Mouse (Mus musculus): ENCODE results near the gene Cldn15.
"Not testable (repeated sequence)": the region's sequence is repeated elsewhere in the genome, so short reads cannot be mapped to it uniquely, and the experiment has no call there.

Gene Cldn15

GRCm38 (mm10) chr5:136949551-136950336 is 16.7 kb upstream of the Cldn15 start:
- not testable (repeated sequence) for DNase-seq (ENCODE audit: low spot score)

DNA sequence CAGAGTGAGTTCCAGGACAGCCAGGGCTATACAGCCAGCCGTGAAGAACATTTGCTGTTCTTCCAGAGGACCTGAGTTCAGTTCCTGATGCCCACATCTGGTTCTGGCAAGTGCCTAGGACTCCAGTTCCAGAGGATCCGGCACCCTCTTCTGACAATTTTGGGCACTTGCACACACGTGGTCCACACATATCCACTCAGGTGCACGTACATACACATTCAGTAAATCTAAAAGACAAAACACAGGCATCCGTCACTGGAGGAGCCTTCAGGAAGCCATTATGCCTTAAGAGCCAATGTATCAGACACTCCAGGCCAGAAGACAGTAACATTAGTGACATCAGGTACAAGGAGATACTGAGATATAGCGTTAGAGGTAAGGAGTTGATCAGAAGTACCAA is 15.9 kb upstream of the Cldn15 start:
- DNase-seq (ENCODE audit: low spot score), result no peak

- no peak for DNase-seq (ENCODE audit: low spot score)
Measured at GRCm38 (mm10) chr5:136952153-136952552, 14.3 kb upstream of the Cldn15 start.

DNA sequence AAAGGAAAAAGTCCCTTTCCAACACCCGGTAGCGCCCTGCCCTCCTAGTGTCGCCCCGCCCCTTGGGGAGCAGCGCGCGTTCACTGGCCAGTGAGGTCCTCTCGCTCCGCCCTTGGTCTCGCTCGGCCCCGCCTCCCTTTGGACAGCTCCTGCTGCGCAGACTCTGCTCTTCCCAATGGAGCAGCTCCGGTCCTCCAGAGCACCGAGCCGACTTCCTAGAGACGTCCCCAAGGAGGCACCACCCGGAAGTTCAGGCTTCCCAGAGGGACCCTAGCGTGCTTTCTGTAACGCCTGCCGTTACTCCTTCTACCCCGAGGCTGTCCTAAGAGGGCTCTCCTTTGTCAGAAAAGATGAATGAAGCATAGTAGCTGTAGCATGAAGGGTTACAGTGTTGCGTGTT is 13.4 kb upstream of the Cldn15 start, which contains the start of gene Fis1:
Gene Fis1 (plus strand): TSS at position 261 of the 400 bp plus-strand sequence.
- peak; percentile 80 for DNase-seq (ENCODE audit: low spot score)

- no peak for DNase-seq (ENCODE audit: low spot score)
Measured at GRCm38 (mm10) chr5:136953440-136953951, 12.9 kb upstream of the Cldn15 start.

DNA sequence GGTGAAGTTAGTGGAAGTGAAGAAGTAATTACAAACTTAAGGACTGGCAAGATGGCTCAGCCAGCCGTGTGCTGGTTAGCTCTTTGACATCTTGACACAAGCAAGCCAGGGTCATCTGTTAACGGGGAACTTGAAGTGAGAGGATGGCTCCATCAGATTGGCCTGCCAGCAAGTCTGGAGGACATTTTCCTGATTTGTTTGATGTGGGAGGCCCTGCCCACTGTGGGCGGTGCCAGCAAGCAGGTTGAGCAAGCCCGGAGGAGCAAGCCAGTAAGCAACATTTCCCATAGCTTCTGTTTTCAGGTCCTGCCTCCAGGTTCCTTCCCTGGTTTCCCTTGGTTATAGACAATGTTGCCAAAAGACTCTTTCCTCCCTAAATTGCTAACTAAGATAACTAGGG is 10.8 kb upstream of the Cldn15 start:
- DNase-seq (ENCODE audit: low spot score), result no peak

DNA sequence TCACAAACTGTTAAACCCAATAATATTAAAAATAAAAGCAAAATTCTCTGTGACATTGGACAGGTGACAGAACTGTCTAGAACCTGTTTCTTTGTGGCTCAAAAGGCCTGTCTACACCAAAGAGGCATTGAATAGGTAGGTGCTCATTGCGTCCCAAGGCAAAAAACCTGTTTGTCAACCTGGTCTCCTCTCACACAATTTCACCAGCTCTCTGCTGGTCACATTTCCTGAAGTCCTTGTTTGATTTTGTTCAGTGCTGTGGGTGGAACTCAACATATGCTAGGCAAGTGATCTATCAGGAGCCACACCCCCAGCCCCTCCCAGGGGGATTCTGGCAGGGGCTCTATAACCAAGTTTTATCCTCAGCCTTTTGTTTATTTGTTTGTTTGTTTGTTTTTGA is 9.2 kb upstream of the Cldn15 start:
- DNase-seq (ENCODE audit: low spot score), result no peak

GRCm38 (mm10) chr5:136958991-136959605 is 7.3 kb upstream of the Cldn15 start:
- DNase-seq (ENCODE audit: low spot score), result no peak

- no peak for DNase-seq (ENCODE audit: low spot score)
Measured at GRCm38 (mm10) chr5:136960053-136960452, 6.4 kb upstream of the Cldn15 start.

DNA sequence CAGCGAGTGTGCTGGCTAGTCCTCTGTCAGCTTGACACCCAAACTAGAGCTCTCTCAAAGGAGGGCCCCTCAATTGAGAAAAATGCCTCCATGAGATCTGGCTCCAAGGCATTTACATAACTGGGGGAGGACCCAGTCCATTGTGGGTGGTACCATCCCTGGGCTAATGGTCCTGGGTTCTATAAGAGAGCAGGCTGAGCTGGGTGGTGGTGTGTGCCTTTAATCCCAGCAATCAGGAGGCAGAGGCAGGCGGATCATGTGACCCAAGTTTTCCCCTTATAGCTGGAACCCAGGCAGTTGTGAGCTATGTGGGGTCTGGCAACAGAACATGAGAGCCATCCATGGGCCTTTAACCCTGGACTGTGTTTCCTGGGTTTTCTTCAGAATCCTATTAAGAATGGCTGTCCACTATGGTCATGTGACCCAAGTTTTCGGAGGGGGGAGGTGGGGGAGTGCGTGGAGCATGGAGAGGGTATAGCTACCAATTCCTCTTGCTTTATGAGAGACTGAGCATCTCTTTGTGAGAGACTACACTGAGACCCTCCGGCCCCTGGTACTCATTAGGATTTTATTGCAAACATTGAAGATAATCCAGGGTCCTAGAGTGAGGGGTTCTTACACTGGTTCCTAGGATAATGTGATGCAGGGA is 5.0 kb upstream of the Cldn15 start:
- DNase-seq (ENCODE audit: low spot score), result no peak

GRCm38 (mm10) chr5:136961983-136962461 is 4.4 kb upstream of the Cldn15 start:
- DNase-seq (ENCODE audit: low spot score), result peak; percentile 47

- DNase-seq (ENCODE audit: low spot score), result peak; percentile 33
Measured at GRCm38 (mm10) chr5:136962501-136962900, 3.9 kb upstream of the Cldn15 start.

- DNase-seq (ENCODE audit: low spot score), result no peak
Measured at GRCm38 (mm10) chr5:136962966-136963540, 3.4 kb upstream of the Cldn15 start.

DNA sequence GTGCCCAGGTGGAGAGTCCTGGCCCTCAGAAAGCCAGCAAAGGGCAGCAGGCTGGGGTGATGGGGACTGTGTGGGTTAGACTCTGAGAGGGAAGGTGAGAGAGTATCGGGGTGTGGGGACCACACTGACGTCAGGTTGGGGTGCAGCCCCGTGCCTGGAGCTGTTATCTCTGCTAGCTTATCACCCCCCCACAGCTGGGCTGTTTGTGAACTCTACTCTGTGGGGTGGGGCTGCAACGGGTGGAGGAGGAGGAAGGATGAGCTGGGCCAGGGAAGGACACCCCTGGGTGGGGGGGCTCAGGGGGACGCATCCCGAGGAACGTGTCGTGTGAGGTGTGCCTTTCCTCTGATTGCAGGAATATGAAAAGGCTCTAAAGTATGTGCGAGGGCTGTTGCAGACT is 1.2 kb upstream of the Cldn15 start:
- no peak for DNase-seq (ENCODE audit: low spot score)

- no peak for DNase-seq (ENCODE audit: low spot score)
Measured at GRCm38 (mm10) chr5:136965686-136966085, 730 bp upstream of the Cldn15 start.

DNA sequence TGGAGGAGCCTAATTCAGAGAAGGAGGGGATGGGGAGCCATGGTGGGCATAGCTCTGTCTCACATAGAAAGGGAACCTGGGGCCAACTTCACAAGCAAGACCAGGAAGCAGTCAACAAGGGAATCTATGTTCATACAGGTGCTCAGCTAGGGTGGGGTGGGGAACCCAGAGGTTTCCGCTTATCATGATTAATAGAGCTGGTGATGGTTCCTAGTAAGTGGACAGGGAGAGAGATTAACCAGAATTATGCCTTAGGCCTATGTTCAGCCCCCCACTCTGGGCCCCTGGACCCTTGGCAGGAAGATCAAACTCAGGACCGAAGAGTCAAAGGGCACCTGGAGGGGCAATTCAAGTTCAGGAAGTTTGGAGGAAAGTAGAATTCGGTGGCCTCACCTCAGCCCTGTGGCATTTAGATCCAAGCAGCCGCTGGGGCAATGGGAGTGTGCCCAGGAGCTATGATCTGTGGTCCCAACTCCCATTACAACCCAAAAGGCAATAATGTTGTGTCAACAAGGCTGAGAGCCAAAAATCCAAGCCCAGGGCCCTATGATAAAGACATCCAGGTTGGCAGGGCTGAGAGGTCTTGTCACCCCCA is 542 bp downstream of the Cldn15 start:
- no peak for DNase-seq (ENCODE audit: low spot score)

DNA sequence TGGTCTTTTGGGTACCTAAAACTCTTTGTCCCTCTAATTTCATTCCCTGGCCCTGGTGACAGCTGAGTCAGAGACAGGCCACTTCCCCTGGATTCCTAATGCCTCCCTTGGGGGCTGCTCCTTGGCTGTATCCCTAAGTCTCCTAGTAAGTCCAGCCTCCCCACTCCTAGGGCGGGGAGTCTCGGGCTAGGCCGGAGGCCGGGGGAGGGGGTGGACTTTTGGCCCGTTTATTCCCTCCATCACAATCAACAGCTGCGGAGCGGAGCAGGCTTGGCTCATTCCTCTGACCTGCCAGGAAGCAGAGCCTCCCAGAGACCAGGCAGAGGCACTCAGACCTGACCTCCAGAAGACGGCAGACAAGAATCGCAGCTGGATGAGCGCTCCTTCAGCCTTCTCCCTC is 1.2 kb downstream of the Cldn15 start:
- no peak for DNase-seq (ENCODE audit: low spot score)

GRCm38 (mm10) chr5:136970703-136971102 is 4.3 kb downstream of the Cldn15 start:
- no peak for DNase-seq (ENCODE audit: low spot score)

DNA sequence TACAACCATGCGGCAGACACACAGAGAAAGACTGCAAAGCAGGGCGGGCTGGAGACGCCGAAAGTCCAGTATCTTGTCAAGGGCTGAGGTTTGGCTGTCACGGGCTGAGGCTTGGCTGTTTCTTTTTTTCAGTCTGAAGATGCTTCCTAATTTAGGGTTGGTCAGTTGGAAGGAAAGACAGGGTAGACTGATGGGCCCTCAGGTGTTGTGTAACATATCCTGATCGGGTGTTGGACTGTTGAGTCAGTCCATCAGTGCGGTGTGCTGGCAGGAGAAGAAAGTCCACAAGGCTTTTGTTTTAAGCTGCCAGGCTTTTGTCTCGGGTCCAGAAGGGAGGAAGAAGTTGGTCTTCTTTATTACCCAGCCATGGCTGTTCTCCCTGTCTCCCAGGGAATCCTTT is 7.3 kb downstream of the Cldn15 start:
- DNase-seq (ENCODE audit: low spot score), result no peak

DNA sequence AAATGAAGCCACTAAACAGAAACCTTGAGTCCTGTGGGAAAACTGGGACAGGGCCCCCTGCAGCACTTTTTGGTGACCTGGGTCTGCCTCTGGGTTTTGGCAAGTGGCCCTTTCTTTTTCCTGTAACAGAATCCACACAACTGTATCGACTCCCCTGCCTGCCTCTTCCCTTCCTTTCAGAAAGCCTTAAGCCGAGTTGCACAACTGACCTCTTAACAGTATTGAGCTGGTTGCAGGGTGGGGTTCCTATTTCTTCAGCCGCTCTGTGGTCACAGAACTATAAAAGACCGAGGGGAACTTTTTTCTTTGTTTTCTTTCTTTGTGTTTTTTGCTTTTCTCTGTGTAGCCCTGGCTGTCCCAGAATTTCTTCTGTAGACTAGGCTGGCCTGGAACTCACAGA is 11.4 kb downstream of the Cldn15 start:
- no peak for DNase-seq (ENCODE audit: low spot score)

DNA sequence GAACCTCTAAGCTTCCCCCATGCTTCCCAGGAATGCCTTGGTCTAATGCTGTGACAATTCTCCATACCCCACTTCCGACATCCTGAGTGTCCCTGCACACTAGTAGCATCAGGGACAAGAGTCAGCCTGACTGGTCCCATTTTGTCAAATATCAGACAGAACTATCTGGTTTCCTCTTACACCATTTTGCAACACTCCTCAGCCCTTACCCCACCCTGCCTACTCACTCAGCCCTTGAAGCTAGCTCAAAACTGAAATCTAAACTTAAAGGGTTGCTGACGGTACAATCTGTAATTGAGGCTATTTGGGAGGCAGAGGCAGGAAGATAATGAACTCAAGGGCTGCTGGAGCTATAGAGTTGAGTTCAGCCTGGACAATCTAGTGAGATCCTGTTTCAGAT is 13.3 kb downstream of the Cldn15 start:
- no peak for DNase-seq (ENCODE audit: low spot score)

- DNase-seq (ENCODE audit: low spot score), result no peak
Measured at GRCm38 (mm10) chr5:136980974-136981373, 14.6 kb downstream of the Cldn15 start.

Data from urinary bladder, postnatal 10 days (tissue).